Mouse (Mus musculus) midbrain, embryonic 13.5 days (tissue): ENCODE results near the gene 1500015O10Rik. TPM values are rescaled to one million over a fixed set of nuclear protein-coding genes. Genes with fewer than 3 reads are reported as not detected.

ENCODE experiments used
- ATAC-seq: fragments of 200-750 bp; cut with Nextera tagmentation; 2 replicates; pipeline ENCODE4 v1.8.0; 2017; ENCODE audit warnings: mild to moderate bottlenecking, moderate TSS enrichment, moderate library complexity
- H3K27ac ChIP-seq: fragments of 300-500 bp; sonication (generic); 2 replicates; pipeline ENCODE4 v1.5.1; 2015; ENCODE audit warnings: inconsistent platforms, mild to moderate bottlenecking, moderate library complexity
- H3K27me3 ChIP-seq: fragments of 300-500 bp; sonication (generic); 2 replicates; pipeline ENCODE4 v1.6.1; 2015; ENCODE audit warnings: mild to moderate bottlenecking, inconsistent platforms
- H3K36me3 ChIP-seq: fragments of 300-500 bp; sonication (generic); 2 replicates; pipeline ENCODE4 v1.6.1; 2015; ENCODE audit warnings: mild to moderate bottlenecking, inconsistent platforms
- H3K4me1 ChIP-seq: fragments of 300-500 bp; sonication (generic); replicated peaks from 2 replicates; pipeline ENCODE4 v1.6.1; 2015; ENCODE audit warnings: inconsistent platforms
- H3K4me2 ChIP-seq: fragments of 300-500 bp; sonication (generic); replicated peaks from 2 replicates; pipeline ENCODE4 v1.6.1; 2015; ENCODE audit warnings: moderate library complexity, mild to moderate bottlenecking, inconsistent platforms
- H3K4me3 ChIP-seq: fragments of 300-500 bp; sonication (generic); replicated peaks from 2 replicates; pipeline ENCODE4 v1.5.1; 2015; ENCODE audit warnings: mild to moderate bottlenecking, inconsistent platforms
- H3K9ac ChIP-seq: fragments of 300-500 bp; sonication (generic); replicated peaks from 2 replicates; pipeline ENCODE4 v1.6.1; 2015; ENCODE audit warnings: mild to moderate bottlenecking, inconsistent platforms
- H3K9me3 ChIP-seq: fragments of 300-500 bp; sonication (generic); 2 replicates; pipeline ENCODE4 v1.6.1; 2016; ENCODE audit warnings: mild to moderate bottlenecking, inconsistent platforms
- WGBS: fragments of 180-500 bp; shearing (Covaris S2); methylation state at CpG from one replicate; pipeline ENCODE4 v1.1.7; 2015; 5-methylcytosine and 5-hydroxymethylcytosine counted together
- polyA plus RNA-seq: library from polyadenylated mRNA; unstranded; fragments of >200 nt; fragmentation: Nextera tagmentation; extraction: Ambion mirVana; gene quantifications from 2 replicates; pipeline ENCODE4 v1.2.1, GENCODE M21; 2015

1500015O10Rik gene
- polyA plus RNA-seq, 1 experiment from 2014 or later, result 10.6 TPM

DNA sequence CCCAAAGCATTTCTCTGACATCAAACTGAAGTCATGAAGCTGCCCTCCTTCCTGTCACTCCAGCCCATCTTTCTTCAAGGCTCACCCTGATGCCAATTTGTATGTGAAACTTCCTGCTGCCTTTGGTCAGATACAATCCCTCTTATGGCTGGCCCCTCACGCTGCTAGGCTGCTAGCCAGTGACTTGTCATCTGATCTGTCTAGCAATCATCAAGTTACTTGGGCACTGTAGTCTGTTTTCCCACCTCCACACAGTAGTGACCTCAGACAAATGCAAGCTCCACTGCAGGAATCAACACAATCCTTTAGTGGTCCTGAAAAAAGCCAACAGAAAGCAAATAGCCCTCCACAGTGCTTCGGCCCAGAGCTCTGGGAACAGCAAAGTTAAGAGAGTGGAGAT is 50.8 kb downstream of the 1500015O10Rik start:
- Histone ChIP-seq H3K27me3 (no peaks in the 10 kb centered on the region), H3K9me3 (no peaks in the 10 kb centered on the region), H3K4me3 (no peak overlapping the region), H3K4me1 (no peaks in the 10 kb centered on the region), H3K9ac (no peak overlapping the region), H3K4me2 (no peak overlapping the region), H3K27ac (no peak overlapping the region), H3K36me3 (peaks cover 30% of the 10 kb centered on the region)
- 90% methylated on average over 2 of the region's 2 CpGs for WGBS
- ATAC-seq, result no peak

DNA sequence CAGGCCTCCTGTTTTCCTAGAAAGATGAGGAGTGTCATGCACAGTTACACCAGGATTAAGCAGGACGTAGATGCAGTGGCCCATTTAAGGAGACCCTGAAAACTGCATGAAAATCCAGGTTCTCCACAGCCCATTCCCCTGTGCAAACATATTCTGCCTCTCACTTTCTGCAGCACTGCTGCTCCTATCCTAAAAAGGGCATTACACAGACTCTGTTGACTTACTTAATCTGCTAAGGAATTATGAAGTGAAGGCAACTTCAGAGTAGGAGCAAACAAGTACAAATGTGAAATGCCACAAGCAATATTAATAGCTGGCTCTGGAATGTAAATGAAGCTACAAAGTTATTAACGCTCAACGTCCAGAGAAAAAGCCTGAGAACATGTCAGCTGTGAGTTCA is 51.3 kb downstream of the 1500015O10Rik start:
- Histone ChIP-seq H3K4me1 (no peaks in the 10 kb centered on the region), H3K4me3 (no peak overlapping the region), H3K4me2 (no peak overlapping the region), H3K27me3 (no peaks in the 10 kb centered on the region), H3K36me3 (peaks cover 31% of the 10 kb centered on the region), H3K27ac (no peak overlapping the region), H3K9ac (no peak overlapping the region), H3K9me3 (no peaks in the 10 kb centered on the region)
- 84% methylated on average over 3 of the region's 3 CpGs for WGBS
- no peak for ATAC-seq

DNA sequence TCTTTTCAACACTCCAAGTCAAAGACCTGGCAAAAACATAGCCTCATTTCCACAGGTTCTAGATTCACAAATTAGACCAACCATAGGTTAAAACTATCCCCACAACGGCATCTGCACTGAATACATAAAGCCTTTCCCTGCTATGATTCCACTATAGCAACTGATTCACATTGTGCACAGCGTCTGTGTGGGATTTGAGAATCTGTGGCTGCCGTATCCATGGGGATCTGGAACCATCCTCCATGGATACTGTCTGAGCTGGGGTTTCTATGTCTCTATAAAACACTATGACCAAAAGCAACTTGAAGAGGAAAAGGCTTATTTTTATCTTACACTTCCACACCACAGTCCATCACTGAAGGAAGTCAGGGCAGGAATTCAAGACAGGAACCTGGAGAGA is 52.3 kb downstream of the 1500015O10Rik start:
- H3K9ac ChIP-seq, result no peak overlapping the region

GRCm38 (mm10) chr1:43783186-43783585 is 52.8 kb downstream of the 1500015O10Rik start:
- Histone ChIP-seq H3K4me1 (no peaks in the 10 kb centered on the region), H3K27ac (no peak overlapping the region), H3K9ac (no peak overlapping the region), H3K4me3 (no peak overlapping the region), H3K9me3 (no peaks in the 10 kb centered on the region), H3K4me2 (no peak overlapping the region), H3K27me3 (no peaks in the 10 kb centered on the region), H3K36me3 (peaks cover 29% of the 10 kb centered on the region)
- no peak for ATAC-seq
- 61% methylated on average over 3 of the region's 3 CpGs for WGBS

More for the DNA sequence above, 52.3 kb downstream of the 1500015O10Rik start:
- H3K4me3 ChIP-seq, result no peak overlapping the region
- WGBS, result 83% methylated on average over 3 of the region's 3 CpGs
- no peaks in the 10 kb centered on the region for H3K9me3 ChIP-seq
- H3K27me3 ChIP-seq, result no peaks in the 10 kb centered on the region
- no peaks in the 10 kb centered on the region for H3K4me1 ChIP-seq
- no peak overlapping the region for H3K27ac ChIP-seq
- no peak overlapping the region for H3K4me2 ChIP-seq
- peaks cover 29% of the 10 kb centered on the region for H3K36me3 ChIP-seq
- ATAC-seq, result no peak; the same call in 1 of the 2 replicates

GRCm38 (mm10) chr1:43785316-43785715 is 54.9 kb downstream of the 1500015O10Rik start:
- 96% methylated on average over 5 of the region's 5 CpGs for WGBS
- ATAC-seq, result no peak
- Histone ChIP-seq H3K4me2 (no peak overlapping the region), H3K4me1 (no peaks in the 10 kb centered on the region), H3K9ac (no peak overlapping the region), H3K9me3 (no peaks in the 10 kb centered on the region), H3K27ac (no peak overlapping the region), H3K27me3 (no peaks in the 10 kb centered on the region), H3K36me3 (peaks cover 16% of the 10 kb centered on the region), H3K4me3 (no peak overlapping the region)

- Histone ChIP-seq H3K9me3 (no peaks in the 10 kb centered on the region), H3K27me3 (no peaks in the 10 kb centered on the region), H3K9ac (no peak overlapping the region), H3K4me2 (no peak overlapping the region), H3K4me1 (no peaks in the 10 kb centered on the region), H3K36me3 (peaks cover 16% of the 10 kb centered on the region), H3K4me3 (no peak overlapping the region), H3K27ac (no peak overlapping the region)
- WGBS, result 96% methylated on average over 5 of the region's 5 CpGs
- no peak for ATAC-seq
Observed at GRCm38 (mm10) chr1:43786711-43787110, 56.3 kb downstream of the 1500015O10Rik start.

DNA sequence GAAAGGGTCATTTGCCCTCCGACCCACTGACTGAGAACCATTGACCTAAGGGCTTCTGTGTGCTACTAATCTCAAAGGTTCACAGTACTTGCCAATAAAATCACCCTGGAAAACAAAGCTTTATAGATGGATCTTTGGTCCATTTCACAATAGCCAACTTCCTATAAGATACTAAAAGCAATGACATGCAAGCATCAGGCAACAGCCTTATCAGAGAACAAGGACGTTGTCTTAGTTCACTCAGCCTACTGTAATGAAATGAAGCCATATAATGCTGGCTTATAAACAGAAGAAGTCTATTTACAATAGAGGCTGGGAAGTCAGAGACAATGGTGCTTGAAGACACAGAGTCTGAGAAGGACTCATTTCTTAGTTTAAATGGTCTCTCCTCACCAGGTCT is 59.4 kb downstream of the 1500015O10Rik start:
- no peaks in the 10 kb centered on the region for H3K4me1 ChIP-seq
- H3K27me3 ChIP-seq, result no peaks in the 10 kb centered on the region
- H3K4me3 ChIP-seq, result no peak overlapping the region
- 91% methylated on average over 2 of the region's 2 CpGs for WGBS
- H3K4me2 ChIP-seq, result no peak overlapping the region
- no peak overlapping the region for H3K9ac ChIP-seq
- peaks cover 16% of the 10 kb centered on the region for H3K36me3 ChIP-seq
- no peak for ATAC-seq
- no peak overlapping the region for H3K27ac ChIP-seq
- H3K9me3 ChIP-seq, result no peaks in the 10 kb centered on the region

Other genes with a start within 250 kb of the 1500015O10Rik start
- 14.8 and 16.3 TPM in 2 replicates for gene Uxs1, start 97.2 kb downstream of the 1500015O10Rik start, polyA plus RNA-seq
- 58.8 and 68.1 TPM in 2 replicates for gene Tpp2, start 203.0 kb downstream of the 1500015O10Rik start, polyA plus RNA-seq